Mouse (Mus musculus): ENCODE data around the gene Sqstm1.

DNA sequence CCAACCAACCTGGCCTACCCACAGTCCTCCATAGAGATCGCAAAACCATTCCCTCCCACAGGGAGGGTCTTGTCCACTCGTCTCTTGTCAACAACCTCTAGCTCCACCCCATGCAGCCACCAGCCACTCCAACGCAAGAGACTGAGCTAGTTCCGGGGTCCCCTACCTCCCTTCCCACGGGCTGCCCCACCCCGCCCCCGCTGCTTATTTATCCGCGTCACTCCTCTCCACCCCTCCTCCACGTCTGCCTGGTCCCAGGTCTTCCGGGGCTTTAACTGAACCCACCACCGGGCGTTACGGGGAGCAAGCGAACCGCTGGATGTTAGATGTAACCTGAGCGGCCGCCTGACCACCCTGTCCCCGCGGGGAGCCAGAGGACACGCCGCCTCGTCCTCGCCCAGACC, 524 bp downstream of the Sqstm1 start:
- no peak for TF ChIP-seq CTCF (IDR thresholded peaks at IDR 0.05; ENCODE audit: extremely low read depth, insufficient read depth, low read length)
- TF ChIP-seq POLR2A (IDR thresholded peaks at IDR 0.05; ENCODE audit: extremely low read depth, insufficient read depth, low read length): peak; percentile 35; the same call in 1 of the 2 replicates

Data from cortical plate, adult 2 months (tissue).